Mouse (Mus musculus): ENCODE data around the gene Nr1h4.

DNA sequence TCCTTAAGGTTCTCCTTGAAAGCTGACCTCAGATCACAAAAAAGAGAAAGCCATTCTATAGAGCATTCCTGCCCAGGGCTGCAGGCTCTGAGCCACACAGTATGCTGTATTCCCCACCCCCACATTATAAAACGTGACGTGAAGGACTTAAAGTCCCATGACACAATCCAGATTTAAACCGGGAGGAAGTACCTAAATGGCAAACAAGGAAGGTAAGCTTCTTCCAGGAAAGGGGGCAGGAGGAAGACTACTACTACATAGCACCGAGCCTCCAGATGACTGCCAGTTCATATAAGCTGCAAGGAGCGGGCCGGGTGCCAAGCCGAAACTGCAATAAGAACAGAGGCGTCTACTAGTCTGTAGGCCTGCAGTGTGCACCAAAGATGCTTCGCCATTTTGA lies 97.5 kb downstream of the Nr1h4 start:
- no peak for TF ChIP-seq CTCF (IDR thresholded peaks at IDR 0.05; ENCODE audit: low read depth)
- no peak for TF ChIP-seq EP300 (optimal IDR thresholded peaks at IDR 0.05)

Data from stomach, postnatal 0 days (tissue).